Mouse (Mus musculus) liver, embryonic 14.5 days (tissue): Measurements from ENCODE around the gene Tfap2a. TPM values are rescaled to one million over a fixed set of nuclear protein-coding genes. Genes with fewer than 3 reads are reported as not detected.

Experiments used
- ATAC-seq: fragments of 200-750 bp; cut with Nextera tagmentation; 2 replicates; pipeline ENCODE4 v1.8.0; 2017; ENCODE audit warnings: moderate number of reproducible peaks, mild to moderate bottlenecking, moderate library complexity; ENCODE audit not compliant: insufficient read depth
- DNase-seq, 3 experiments: peaks; one replicate each; pipeline ENCODE4 v3.0.0-alpha.2; 2012 to 2013; ENCODE audit warnings: low read depth in 3 of 3, low spot score in 3 of 3
- H3K27ac ChIP-seq: fragments of 300-500 bp; sonication (generic); 2 replicates; pipeline ENCODE4 v1.5.1; 2014; ENCODE audit warnings: moderate library complexity, mild to moderate bottlenecking, control low read depth, inconsistent platforms
- H3K27me3 ChIP-seq: fragments of 300-500 bp; sonication (generic); 2 replicates; pipeline ENCODE4 v1.6.1; 2014; ENCODE audit warnings: mild to moderate bottlenecking, low read length, moderate library complexity; ENCODE audit not compliant: control insufficient read depth, insufficient read depth
- H3K36me3 ChIP-seq: fragments of 300-500 bp; sonication (generic); replicated peaks from 2 replicates; pipeline ENCODE4 v1.6.1; 2014; ENCODE audit warnings: low read depth; ENCODE audit not compliant: control insufficient read depth, insufficient read depth
- H3K4me1 ChIP-seq, 2 experiments: fragments of 200-500 bp in 1 of 2; fragments of 300-500 bp in 1 of 2; sonication (generic) in 1 of 2; replicated peaks; 2 replicates each; pipeline ENCODE4 v1.6.1; 2012 to 2014; ENCODE audit warnings: antibody characterized with exemption in 1 of 2, inconsistent platforms in 1 of 2, low read length in 1 of 2; ENCODE audit not compliant: control insufficient read depth in 2 of 2, insufficient read depth in 2 of 2
- H3K4me2 ChIP-seq: fragments of 300-500 bp; sonication (generic); 2 replicates; pipeline ENCODE4 v1.6.1; 2014; ENCODE audit warnings: low read depth, mild to moderate bottlenecking, control low read depth, moderate library complexity
- H3K4me3 ChIP-seq, 2 experiments: fragments of 200-500 bp in 1 of 2; fragments of 300-500 bp in 1 of 2; sonication (generic) in 1 of 2; 2 replicates each; pipeline ENCODE4 v1.5.1; 2012 to 2014; ENCODE audit warnings: low read depth in 2 of 2, low read length in 2 of 2, mild to moderate bottlenecking in 2 of 2, control low read depth in 1 of 2, inconsistent platforms in 1 of 2, moderate library complexity in 1 of 2; ENCODE audit not compliant: insufficient read depth in 1 of 2
- H3K9ac ChIP-seq: fragments of 300-500 bp; sonication (generic); replicated peaks from 2 replicates; pipeline ENCODE4 v1.6.1; 2014; ENCODE audit warnings: mild to moderate bottlenecking, control low read depth, moderate library complexity
- H3K9me3 ChIP-seq: fragments of 300-500 bp; sonication (generic); 2 replicates; pipeline ENCODE4 v1.6.1; 2016; ENCODE audit warnings: low read length, mixed read lengths; ENCODE audit not compliant: control insufficient read depth
- CTCF ChIP-seq: IDR thresholded peaks from 2 replicates; pipeline ENCODE4 v1.5.1; 2016; ENCODE audit warnings: antibody characterized with exemption, low read depth, control low read depth
- EP300 ChIP-seq: IDR thresholded peaks from 2 replicates; pipeline ENCODE4 v1.6.1; 2016; ENCODE audit warnings: antibody characterized with exemption, low read depth
- WGBS: fragments of 180-500 bp; shearing (Covaris S2); extraction: QIAGEN DNeasy Blood & Tissue Kit; methylation state at CpG from one replicate; pipeline ENCODE4 v1.1.7; 2014; ENCODE audit not compliant: insufficient replicate concordance; 5-methylcytosine and 5-hydroxymethylcytosine counted together
- polyA plus RNA-seq, 2 experiments: library from polyadenylated mRNA; depleted of rRNA in 1 of 2; stranded (reverse) in 1 of 2; unstranded in 1 of 2; fragments of >200 nt; fragmentation: Nextera tagmentation in 1 of 2; extraction: Ambion mirVana in 1 of 2; gene quantifications; 2 replicates each; pipeline versions ENCODE4 v1.2.1 to v1.2.3; 2012 to 2014

The Tfap2a gene
- polyA plus RNA-seq, 2 experiments: 0.02 TPM; not detected in 1

DNA sequence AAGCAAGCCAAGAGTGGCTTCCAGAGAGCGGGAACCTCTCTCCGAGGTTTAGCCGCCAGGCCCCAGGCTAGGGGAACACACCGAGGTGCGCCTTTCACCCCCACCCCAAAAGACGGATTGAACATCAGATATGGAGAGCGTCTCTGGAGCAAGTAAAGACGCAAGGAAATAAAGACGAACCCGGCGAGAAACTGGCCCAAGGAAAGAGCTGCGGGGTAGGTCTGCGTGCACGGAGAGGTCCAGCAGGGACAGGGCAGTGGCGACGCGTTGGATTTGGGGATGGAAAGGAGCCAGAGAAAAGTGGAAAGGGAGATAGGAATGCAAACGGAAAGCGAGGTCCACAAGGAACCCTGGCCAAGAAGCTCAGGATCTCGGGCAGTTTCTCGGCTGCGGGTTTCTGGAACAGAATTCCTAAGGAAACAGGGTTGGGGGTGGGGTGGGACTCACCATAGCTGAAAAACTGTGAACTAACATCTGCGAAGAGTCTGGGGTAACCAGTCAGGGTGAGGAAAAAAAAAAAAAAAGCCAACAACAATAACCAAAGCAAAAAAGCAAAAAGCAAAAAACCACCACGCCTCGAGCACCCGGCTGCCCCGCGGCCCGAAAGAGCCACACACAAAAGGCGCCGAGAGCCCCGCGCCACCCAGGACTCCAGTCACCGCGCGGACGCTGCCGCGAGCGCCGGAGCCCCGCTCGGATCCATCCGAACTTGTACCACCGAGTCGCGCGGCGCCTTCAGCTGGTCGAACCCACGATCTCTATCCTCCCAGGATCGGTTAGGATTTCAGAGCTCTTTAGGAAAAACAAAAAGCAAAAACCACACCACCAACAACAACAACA lies 8.4 kb downstream of the Tfap2a start:
- H3K27me3 ChIP-seq: peaks cover 97% of the 10 kb centered on the region
- DNase-seq: no peak
- no peak overlapping the region for H3K9ac ChIP-seq
- H3K27ac ChIP-seq: no peak overlapping the region
- no peaks in the 10 kb centered on the region for H3K4me1 ChIP-seq
- no peak for TF ChIP-seq CTCF
- no peak for TF ChIP-seq EP300
- H3K4me3 ChIP-seq: no peak overlapping the region
- no peak overlapping the region; the same call in 1 of the 2 replicates for H3K4me2 ChIP-seq
- no peaks in the 10 kb centered on the region for H3K9me3 ChIP-seq
- H3K36me3 ChIP-seq: no peaks in the 10 kb centered on the region
- WGBS: 2% methylated on average over 52 of the region's 52 CpGs
- ATAC-seq: no peak

- ATAC-seq (no peak), DNase-seq (no peak)
- Histone ChIP-seq H3K9ac (no peak overlapping the region), H3K4me2 (no peak overlapping the region), H3K4me1 (no peaks in the 10 kb centered on the region), H3K4me3 (no peak overlapping the region), H3K27me3 (peaks cover 97% of the 10 kb centered on the region), H3K27ac (no peak overlapping the region), H3K9me3 (no peaks in the 10 kb centered on the region), H3K36me3 (no peaks in the 10 kb centered on the region)
- TF ChIP-seq CTCF (no peak), EP300 (no peak)
- 3% methylated on average over 13 of the region's 13 CpGs for WGBS
These were observed 9.1 kb downstream of the Tfap2a start for GRCm38 (mm10) chr13:40729037-40729436.

- Histone ChIP-seq H3K27me3 (peaks cover 97% of the 10 kb centered on the region), H3K27ac (no peak overlapping the region), H3K9ac (no peak overlapping the region), H3K4me2 (no peak overlapping the region), H3K4me3 (no peak overlapping the region), H3K4me1 (no peaks in the 10 kb centered on the region), H3K9me3 (no peaks in the 10 kb centered on the region), H3K36me3 (no peaks in the 10 kb centered on the region)
- no peak for TF ChIP-seq EP300
- no peak for DNase-seq
- WGBS: 4% methylated on average over 15 of the region's 15 CpGs
- ATAC-seq: no peak
These were observed 9.6 kb downstream of the Tfap2a start for GRCm38 (mm10) chr13:40728626-40728990.

- H3K4me3 ChIP-seq: no peak overlapping the region
- TF ChIP-seq EP300 (no peak), CTCF (no peak)
- H3K9ac ChIP-seq: no peak overlapping the region
These were observed 10.2 kb downstream of the Tfap2a start for GRCm38 (mm10) chr13:40727731-40728625.

DNA sequence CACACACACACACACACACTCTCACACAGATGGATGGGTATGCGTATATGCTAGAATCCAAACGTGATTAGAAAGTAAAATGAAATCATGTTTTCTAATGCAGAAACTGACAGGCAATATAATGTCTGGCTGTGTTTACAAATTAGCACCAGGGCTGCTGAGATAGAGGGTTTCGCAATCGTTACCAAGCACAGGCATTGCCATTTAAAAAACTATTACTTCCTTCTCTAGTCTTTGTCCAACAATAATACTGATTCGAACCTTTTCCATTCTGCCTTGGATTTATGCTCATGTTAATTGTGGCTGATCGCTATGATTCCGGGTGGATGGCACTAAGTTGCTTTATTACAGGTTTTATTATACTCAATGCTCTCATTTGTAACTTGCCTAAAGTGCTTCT lies 12.3 kb downstream of the Tfap2a start:
- WGBS: 5% methylated on average over 7 of the region's 7 CpGs
- H3K27me3 ChIP-seq: peaks cover 83% of the 10 kb centered on the region
- H3K4me3 ChIP-seq: no peak overlapping the region
- ATAC-seq (no peak), DNase-seq (no peak)
- H3K27ac ChIP-seq: no peak overlapping the region
- H3K4me1 ChIP-seq: peaks cover 0 to 5% of the 10 kb centered on the region in 2 experiments; a peak in 2 of 4 replicates
- TF ChIP-seq EP300 (no peak), CTCF (no peak)
- H3K36me3 ChIP-seq: no peaks in the 10 kb centered on the region
- no peak overlapping the region for H3K9ac ChIP-seq
- H3K4me2 ChIP-seq: no peak overlapping the region
- H3K9me3 ChIP-seq: no peaks in the 10 kb centered on the region

More at GRCm38 (mm10) chr13:40727731-40728625, 10.2 kb downstream of the Tfap2a start:
- Histone ChIP-seq H3K9me3 (no peaks in the 10 kb centered on the region), H3K4me2 (no peak overlapping the region), H3K4me1 (peaks cover 0 to 5% of the 10 kb centered on the region in 2 experiments; a peak in 1 of 4 replicates), H3K36me3 (no peaks in the 10 kb centered on the region), H3K27ac (no peak overlapping the region), H3K27me3 (peaks cover 95% of the 10 kb centered on the region)
- 2% methylated on average over 42 of the region's 42 CpGs for WGBS
- DNase-seq: no peak
- ATAC-seq: no peak
